Mouse (Mus musculus) gastrocnemius, adult 18-20 months (tissue): ENCODE data around the gene Samd4. TPM values are rescaled to one million over a fixed set of nuclear protein-coding genes. Genes with fewer than 3 reads are reported as not detected.

ENCODE experiments used
- DNase-seq: peaks from one replicate; pipeline ENCODE4 v3.0.0; 2021; ENCODE audit warnings: low spot score
- total RNA-seq, 2 experiments: library from RNA; stranded (reverse); gene quantifications; 2 replicates each; pipeline ENCODE4 v1.2.3; 2021

The Samd4 gene
- total RNA-seq, 2 experiments from 2014 or later, result 54.5 to 72.9 TPM

- DNase-seq, result no peak
Observed at GRCm38 (mm10) chr14:47058969-47059368, 176.3 kb downstream of the Samd4 start.

GRCm38 (mm10) chr14:47065067-47065466 lies 182.4 kb downstream of the Samd4 start:
- no peak for DNase-seq

- DNase-seq, result no peak
Observed at GRCm38 (mm10) chr14:47066901-47067300, 184.2 kb downstream of the Samd4 start.

DNA sequence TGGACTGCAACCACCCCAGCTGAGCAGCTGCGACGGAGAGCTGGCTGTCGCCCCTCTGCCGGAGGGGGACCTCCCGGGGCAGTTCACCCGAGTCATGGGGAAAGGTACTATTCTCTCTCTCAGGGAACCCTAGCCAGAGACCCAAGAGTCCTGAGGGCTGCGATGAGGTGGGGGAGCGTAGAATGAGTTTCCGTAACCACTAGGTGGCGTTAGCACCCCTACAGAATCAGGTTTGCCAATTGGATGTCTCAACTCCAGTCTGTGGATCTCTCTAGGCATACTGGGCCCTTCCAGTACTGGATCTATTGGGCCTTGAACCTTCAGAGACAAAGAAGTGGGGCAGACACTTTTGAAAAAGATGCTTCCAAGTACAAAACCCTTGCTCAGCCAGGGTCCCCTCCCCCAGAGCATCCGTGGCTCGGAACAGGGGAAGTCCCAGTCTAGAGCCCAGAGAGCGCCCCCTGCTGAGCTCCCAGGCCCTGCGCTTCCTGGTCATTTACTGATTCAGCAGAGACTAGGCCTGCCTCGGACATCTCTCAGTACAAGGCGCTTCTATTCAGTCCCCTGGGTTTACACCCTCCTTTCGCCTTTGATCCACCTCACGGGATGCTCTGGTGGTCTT lies 191.5 kb downstream of the Samd4 start:
- no peak for DNase-seq

GRCm38 (mm10) chr14:47075010-47075677 lies 192.5 kb downstream of the Samd4 start:
- DNase-seq, result no peak

DNA sequence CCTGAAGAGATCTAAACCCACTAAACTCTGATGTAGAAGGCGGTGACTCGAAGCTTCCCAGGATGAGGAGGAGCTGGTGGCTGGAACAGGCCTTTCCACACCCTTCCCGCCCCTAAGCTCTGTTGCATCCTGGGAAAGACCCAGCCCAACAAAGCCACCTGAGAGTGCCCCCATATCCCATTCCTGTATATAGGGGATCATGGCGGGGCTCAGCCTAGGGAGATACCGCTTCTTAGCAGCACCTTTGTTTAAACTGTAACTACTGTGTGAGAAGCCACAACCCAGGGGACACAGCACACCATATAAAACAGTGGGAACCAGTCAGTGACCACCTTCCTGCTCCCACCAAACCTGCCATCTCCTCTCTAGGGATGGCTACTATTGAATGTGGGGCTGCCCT lies 193.2 kb downstream of the Samd4 start:
- DNase-seq, result no peak

DNA sequence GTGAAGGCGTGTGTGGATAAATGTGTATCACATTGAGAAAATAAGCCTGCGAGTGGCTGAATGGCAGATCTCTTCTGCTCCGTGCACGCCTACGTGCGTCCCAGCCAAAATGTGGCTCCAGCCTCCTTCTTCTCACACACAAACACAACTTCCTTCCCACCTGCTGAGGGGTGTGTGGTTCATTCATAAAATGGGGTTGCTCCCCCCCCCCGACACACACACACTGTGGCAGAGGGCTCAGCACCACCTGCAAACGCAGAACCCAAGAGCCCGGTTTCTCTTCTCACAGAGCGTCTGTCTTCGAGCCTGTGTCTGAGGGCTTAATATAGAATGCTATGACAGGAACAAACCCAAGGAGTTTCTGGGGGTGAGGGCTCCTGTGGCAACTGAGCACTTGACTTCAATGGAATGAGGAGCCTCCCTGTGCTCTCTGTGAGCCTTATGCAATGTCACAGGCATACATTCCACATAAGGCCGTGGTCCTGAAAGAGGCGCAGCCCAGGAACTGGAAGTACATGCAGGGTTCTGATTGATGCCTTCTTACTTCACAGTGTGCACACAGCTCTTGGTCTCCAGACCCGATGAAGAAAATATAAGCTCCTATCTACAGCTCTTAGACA lies 194.4 kb downstream of the Samd4 start:
- no peak for DNase-seq

DNA sequence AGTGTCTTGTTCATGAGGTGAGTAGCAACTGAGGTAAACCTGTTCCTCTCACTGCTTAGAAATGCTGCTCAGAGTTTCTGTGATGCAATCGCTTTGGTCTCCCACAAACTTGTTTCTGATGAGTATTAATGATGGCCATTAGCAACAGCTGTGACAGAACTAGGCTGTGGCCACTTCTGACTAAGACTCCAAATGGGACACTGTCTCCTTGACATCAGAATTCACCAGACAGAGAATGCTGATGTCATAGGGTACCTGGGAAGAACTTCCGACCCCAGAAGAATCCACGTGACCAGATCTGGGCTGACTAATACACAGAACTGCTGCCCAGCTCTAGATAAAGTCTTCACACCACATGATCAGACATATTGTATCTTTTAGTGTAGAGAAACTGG lies 194.9 kb downstream of the Samd4 start:
- no peak for DNase-seq

DNA sequence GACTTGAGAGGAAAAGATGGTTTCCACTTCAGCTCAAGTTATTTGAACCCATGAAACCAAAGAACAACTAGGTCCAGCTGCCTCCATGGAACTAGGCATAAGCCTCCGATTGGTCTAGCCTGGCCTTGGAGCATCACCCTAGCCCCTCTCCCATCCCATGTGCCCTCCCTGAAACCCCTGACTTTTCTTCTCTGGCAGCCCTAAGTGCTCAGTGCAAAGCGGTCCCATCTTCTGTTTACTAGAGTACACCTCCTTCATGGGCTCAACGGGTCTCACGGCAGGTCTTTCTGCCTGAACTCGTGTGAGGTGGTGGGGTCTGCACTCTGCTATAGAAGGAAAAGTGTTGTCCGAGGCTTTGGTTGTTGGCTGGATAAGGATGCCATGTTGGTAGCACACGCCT lies 197.3 kb downstream of the Samd4 start:
- DNase-seq, result no peak

GRCm38 (mm10) chr14:47083311-47083710 lies 200.7 kb downstream of the Samd4 start:
- DNase-seq, result no peak

GRCm38 (mm10) chr14:47083838-47084237 lies 201.2 kb downstream of the Samd4 start:
- no peak for DNase-seq

- DNase-seq, result no peak
Observed at GRCm38 (mm10) chr14:47084686-47085085, 202.0 kb downstream of the Samd4 start.

GRCm38 (mm10) chr14:47086123-47086522 lies 203.5 kb downstream of the Samd4 start:
- no peak for DNase-seq

- peak; percentile 74 for DNase-seq
Observed at GRCm38 (mm10) chr14:47086743-47087142, 204.1 kb downstream of the Samd4 start.

- peak; percentile 83 for DNase-seq
Observed at GRCm38 (mm10) chr14:47087182-47087581, 204.5 kb downstream of the Samd4 start.

GRCm38 (mm10) chr14:47087669-47088250 lies 205.1 kb downstream of the Samd4 start:
- DNase-seq, result no peak

GRCm38 (mm10) chr14:47088339-47088738 lies 205.7 kb downstream of the Samd4 start:
- DNase-seq, result no peak

- peak; percentile 63 for DNase-seq
Observed at GRCm38 (mm10) chr14:47089153-47089552, 206.5 kb downstream of the Samd4 start.

DNA sequence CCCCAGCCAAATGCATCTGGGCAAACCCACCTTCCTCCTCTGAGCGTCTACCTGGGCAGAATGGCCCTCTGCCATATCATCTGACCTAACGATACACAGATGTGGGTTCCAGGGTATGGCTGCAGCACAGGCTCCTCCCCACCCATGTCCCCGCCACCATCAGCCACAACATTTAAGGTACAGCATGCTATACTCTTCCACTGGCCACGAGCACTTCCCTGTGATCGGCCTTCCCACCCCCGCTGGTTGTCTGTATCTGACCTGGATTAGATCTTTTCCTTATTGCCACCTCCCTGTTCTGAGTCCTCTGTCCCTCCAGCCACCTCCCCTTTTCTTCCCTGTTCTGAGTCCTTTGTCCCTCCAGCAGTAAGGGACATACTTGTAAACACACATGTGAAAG lies 209.3 kb downstream of the Samd4 start:
- no peak for DNase-seq

GRCm38 (mm10) chr14:47093355-47093792 lies 210.7 kb downstream of the Samd4 start:
- DNase-seq, result no peak

DNA sequence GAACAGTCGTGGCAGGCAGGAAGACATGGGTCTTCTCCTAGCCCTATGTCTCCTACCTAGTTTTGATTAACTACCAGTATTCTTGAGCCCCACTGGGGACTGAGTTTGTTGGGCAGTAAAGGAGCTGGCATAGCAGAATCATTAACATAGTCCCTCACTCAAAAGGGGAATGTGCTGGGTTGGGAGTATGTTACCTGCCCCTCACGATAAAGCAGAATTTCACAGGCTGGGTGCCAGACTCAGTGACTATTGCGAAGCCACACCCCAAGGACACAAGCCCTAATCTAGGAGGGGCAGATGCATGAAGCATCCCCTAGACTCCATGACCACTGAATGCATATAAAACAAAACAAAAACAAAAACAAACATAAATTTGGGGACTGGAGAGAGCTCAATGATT lies 212.4 kb downstream of the Samd4 start:
- DNase-seq, result no peak

GRCm38 (mm10) chr14:47096357-47096756 lies 213.7 kb downstream of the Samd4 start:
- peak; percentile 27 for DNase-seq
